Mouse (Mus musculus) heart, postnatal 4 days (tissue): ENCODE data around the gene Mmp20. TPM values are rescaled to one million over a fixed set of nuclear protein-coding genes. Genes with fewer than 3 reads are reported as not detected.

Source experiments
- DNase-seq: peaks from one replicate; pipeline ENCODE4 v3.0.0; 2021
- total RNA-seq, 2 experiments: library from RNA; stranded (reverse); gene quantifications; 2 replicates each; pipeline ENCODE4 v1.2.3; 2021

The Mmp20 gene
- total RNA-seq, 2 experiments from 2014 or later, result not detected

GRCm38 (mm10) chr9:7691790-7692189 is 63.8 kb downstream of the Mmp20 start, which contains the start of gene Mmp7:
Mmp7 (plus strand) TSS chr9:7692090.
- DNase-seq, result no peak

- no peak for DNase-seq
Observed at GRCm38 (mm10) chr9:7693961-7694360, 65.9 kb downstream of the Mmp20 start.

GRCm38 (mm10) chr9:7695646-7696045 is 67.6 kb downstream of the Mmp20 start:
- DNase-seq, result no peak

GRCm38 (mm10) chr9:7708698-7709097 is 80.7 kb downstream of the Mmp20 start:
- DNase-seq, result no peak

- no peak for DNase-seq
Observed at GRCm38 (mm10) chr9:7711196-7711595, 83.2 kb downstream of the Mmp20 start.

- DNase-seq, result peak; percentile 40
Observed at GRCm38 (mm10) chr9:7714062-7714907, 86.3 kb downstream of the Mmp20 start.

- DNase-seq, result no peak
Observed at GRCm38 (mm10) chr9:7714908-7715175, 86.8 kb downstream of the Mmp20 start.

GRCm38 (mm10) chr9:7721543-7721942 is 93.5 kb downstream of the Mmp20 start:
- no peak for DNase-seq

Other genes starting within 250 kb of the Mmp20 start
- not detected for gene Mmp1b, start 240.2 kb upstream of the Mmp20 start, total RNA-seq
- gene Mmp3, start 182.4 kb upstream of the Mmp20 start, total RNA-seq, result not detected
- not detected for gene Mmp10, start 125.9 kb upstream of the Mmp20 start, total RNA-seq
- under 1 TPM in 1 of 2 experiments, not detected in 1; 0.41 TPM for gene Mmp8, start 69.8 kb upstream of the Mmp20 start, total RNA-seq
- not detected for gene Mmp27, start 56.8 kb upstream of the Mmp20 start, total RNA-seq
- gene Mmp7, start 63.9 kb downstream of the Mmp20 start, total RNA-seq, result not detected
- 10 to 100 TPM; 62.0 to 67.2 TPM for gene Tmem123, start 135.8 kb downstream of the Mmp20 start, total RNA-seq
- gene Birc2, start 208.8 kb downstream of the Mmp20 start, total RNA-seq, result 10 to 100 TPM; 20.8 to 23.5 TPM
- 1 to 10 TPM; 7.0 to 8.8 TPM for gene Birc3, start 245.0 kb downstream of the Mmp20 start, total RNA-seq